Mouse (Mus musculus): ENCODE results near the gene Zfp385b. TPM values are rescaled to one million over a fixed set of nuclear protein-coding genes. Genes with fewer than 3 reads are reported as not detected.

Zfp385b gene
- polyA plus RNA-seq (2015; fragmentation: Nextera tagmentation; extraction: Ambion mirVana), result 4.8 and 6.8 TPM in 2 replicates

GRCm38 (mm10) chr2:77819539-77819938, at the start of gene Zfp385b:
Zfp385b (minus strand) TSS chr2:77819639.
- Histone ChIP-seq H3K4me2 (ENCODE audit: low read depth, low read length) (no peak within 1 kb of the TSS), H3K9ac (replicated peaks) (no peak within 1 kb of the TSS), H3K4me3 (ENCODE audit: low read depth, low read length) (no peak within 1 kb of the TSS), H3K4me1 (ENCODE audit: insufficient read depth) (no peaks in the 10 kb centered on the region), H3K9me3 (ENCODE audit: low read length) (no peaks in the 10 kb centered on the region), H3K27me3 (ENCODE audit: insufficient read depth, low read length) (peaks cover 39% of the 10 kb centered on the region), H3K27ac (ENCODE audit: low read depth) (no peak within 1 kb of the TSS), H3K36me3 (replicated peaks; ENCODE audit: insufficient read depth, low read length) (no peaks in the 10 kb centered on the region)
- ATAC-seq (no peak), DNase-seq (no peak)
- no peak for TF ChIP-seq EP300 (IDR thresholded peaks at IDR 0.05; ENCODE audit: low read depth)
- TF ChIP-seq CTCF (IDR thresholded peaks at IDR 0.05; ENCODE audit: low read depth), result no peak

GRCm38 (mm10) chr2:77863934-77864333, 44.5 kb upstream of the Zfp385b start:
- ATAC-seq (no peak), DNase-seq (no peak)
- H3K4me2 ChIP-seq (ENCODE audit: low read depth, low read length), result no peak overlapping the region
- WGBS (ENCODE audit: insufficient replicate concordance), result 72% methylated on average over 6 of the region's 6 CpGs
- H3K27me3 ChIP-seq (ENCODE audit: insufficient read depth, low read length), result no peaks in the 10 kb centered on the region
- no peaks in the 10 kb centered on the region for H3K9me3 ChIP-seq (ENCODE audit: low read length)
- H3K9ac ChIP-seq (replicated peaks), result no peak overlapping the region
- no peak overlapping the region for H3K4me3 ChIP-seq (ENCODE audit: low read depth, low read length)
- H3K27ac ChIP-seq (ENCODE audit: low read depth), result no peak overlapping the region
- no peaks in the 10 kb centered on the region for H3K4me1 ChIP-seq (ENCODE audit: insufficient read depth)
- TF ChIP-seq CTCF (IDR thresholded peaks at IDR 0.05; ENCODE audit: low read depth) (no peak), EP300 (IDR thresholded peaks at IDR 0.05; ENCODE audit: low read depth) (no peak)
- H3K36me3 ChIP-seq (replicated peaks; ENCODE audit: insufficient read depth, low read length), result no peaks in the 10 kb centered on the region

- no peak for TF ChIP-seq CTCF (IDR thresholded peaks at IDR 0.05; ENCODE audit: low read depth)
- no peak for TF ChIP-seq EP300 (IDR thresholded peaks at IDR 0.05; ENCODE audit: low read depth)
- H3K4me3 ChIP-seq (ENCODE audit: low read depth, low read length), result no peak overlapping the region
- ATAC-seq, result no peak
- H3K4me2 ChIP-seq (ENCODE audit: low read depth, low read length), result no peak overlapping the region
- no peaks in the 10 kb centered on the region for H3K36me3 ChIP-seq (replicated peaks; ENCODE audit: insufficient read depth, low read length)
- DNase-seq, result no peak
- no peaks in the 10 kb centered on the region for H3K4me1 ChIP-seq (ENCODE audit: insufficient read depth)
- H3K9ac ChIP-seq (replicated peaks), result no peak overlapping the region
- H3K27me3 ChIP-seq (ENCODE audit: insufficient read depth, low read length), result no peaks in the 10 kb centered on the region
- no peak overlapping the region for H3K27ac ChIP-seq (ENCODE audit: low read depth)
- 74% methylated on average over 15 of the region's 15 CpGs for WGBS (ENCODE audit: insufficient replicate concordance)
- no peaks in the 10 kb centered on the region for H3K9me3 ChIP-seq (ENCODE audit: low read length)
Observed at GRCm38 (mm10) chr2:77863522-77863921, 44.1 kb upstream of the Zfp385b start.

- Histone ChIP-seq H3K27ac (ENCODE audit: low read depth) (no peak overlapping the region), H3K9me3 (ENCODE audit: low read length) (no peaks in the 10 kb centered on the region), H3K4me1 (ENCODE audit: insufficient read depth) (no peaks in the 10 kb centered on the region), H3K4me2 (ENCODE audit: low read depth, low read length) (no peak overlapping the region), H3K4me3 (ENCODE audit: low read depth, low read length) (no peak overlapping the region), H3K36me3 (replicated peaks; ENCODE audit: insufficient read depth, low read length) (no peaks in the 10 kb centered on the region), H3K27me3 (ENCODE audit: insufficient read depth, low read length) (no peaks in the 10 kb centered on the region), H3K9ac (replicated peaks) (no peak overlapping the region)
- no peak for DNase-seq
- WGBS (ENCODE audit: insufficient replicate concordance), result 40% methylated on average over 6 of the region's 6 CpGs
- TF ChIP-seq CTCF (IDR thresholded peaks at IDR 0.05; ENCODE audit: low read depth) (no peak), EP300 (IDR thresholded peaks at IDR 0.05; ENCODE audit: low read depth) (no peak)
- no peak for ATAC-seq
Observed at GRCm38 (mm10) chr2:77841464-77841863, 22.0 kb upstream of the Zfp385b start.

- no peaks in the 10 kb centered on the region for H3K4me1 ChIP-seq (ENCODE audit: insufficient read depth)
- H3K9me3 ChIP-seq (ENCODE audit: low read length), result no peaks in the 10 kb centered on the region
- no peak overlapping the region for H3K4me2 ChIP-seq (ENCODE audit: low read depth, low read length)
- no peak for DNase-seq
- H3K36me3 ChIP-seq (replicated peaks; ENCODE audit: insufficient read depth, low read length), result no peaks in the 10 kb centered on the region
- TF ChIP-seq CTCF (IDR thresholded peaks at IDR 0.05; ENCODE audit: low read depth) (no peak), EP300 (IDR thresholded peaks at IDR 0.05; ENCODE audit: low read depth) (no peak)
- 78% methylated on average over 17 of the region's 17 CpGs for WGBS (ENCODE audit: insufficient replicate concordance)
- H3K27me3 ChIP-seq (ENCODE audit: insufficient read depth, low read length), result no peaks in the 10 kb centered on the region
- no peak overlapping the region for H3K9ac ChIP-seq (replicated peaks)
- H3K4me3 ChIP-seq (ENCODE audit: low read depth, low read length), result no peak overlapping the region
- ATAC-seq, result no peak
- no peak overlapping the region for H3K27ac ChIP-seq (ENCODE audit: low read depth)
Observed at GRCm38 (mm10) chr2:77839587-77839986, 20.1 kb upstream of the Zfp385b start.

GRCm38 (mm10) chr2:77838688-77839087, 19.2 kb upstream of the Zfp385b start:
- no peaks in the 10 kb centered on the region for H3K36me3 ChIP-seq (replicated peaks; ENCODE audit: insufficient read depth, low read length)
- no peak overlapping the region for H3K4me2 ChIP-seq (ENCODE audit: low read depth, low read length)
- ATAC-seq, result no peak
- WGBS (ENCODE audit: insufficient replicate concordance), result 61% methylated on average over 1 of the region's 1 CpGs
- TF ChIP-seq CTCF (IDR thresholded peaks at IDR 0.05; ENCODE audit: low read depth), result no peak
- no peak for TF ChIP-seq EP300 (IDR thresholded peaks at IDR 0.05; ENCODE audit: low read depth)
- no peak for DNase-seq
- no peak overlapping the region for H3K9ac ChIP-seq (replicated peaks)
- H3K27me3 ChIP-seq (ENCODE audit: insufficient read depth, low read length), result no peaks in the 10 kb centered on the region
- no peak overlapping the region for H3K27ac ChIP-seq (ENCODE audit: low read depth)
- no peak overlapping the region for H3K4me3 ChIP-seq (ENCODE audit: low read depth, low read length)
- H3K4me1 ChIP-seq (ENCODE audit: insufficient read depth), result no peaks in the 10 kb centered on the region
- no peaks in the 10 kb centered on the region for H3K9me3 ChIP-seq (ENCODE audit: low read length)

GRCm38 (mm10) chr2:77835781-77836180, 16.3 kb upstream of the Zfp385b start:
- Histone ChIP-seq H3K27ac (ENCODE audit: low read depth) (no peak overlapping the region), H3K9me3 (ENCODE audit: low read length) (no peaks in the 10 kb centered on the region), H3K4me2 (ENCODE audit: low read depth, low read length) (no peak overlapping the region), H3K4me3 (ENCODE audit: low read depth, low read length) (no peak overlapping the region), H3K4me1 (ENCODE audit: insufficient read depth) (no peaks in the 10 kb centered on the region), H3K27me3 (ENCODE audit: insufficient read depth, low read length) (no peaks in the 10 kb centered on the region), H3K36me3 (replicated peaks; ENCODE audit: insufficient read depth, low read length) (no peaks in the 10 kb centered on the region), H3K9ac (replicated peaks) (no peak overlapping the region)
- 50% methylated on average over 3 of the region's 3 CpGs for WGBS (ENCODE audit: insufficient replicate concordance)
- ATAC-seq (no peak), DNase-seq (no peak)
- TF ChIP-seq EP300 (IDR thresholded peaks at IDR 0.05; ENCODE audit: low read depth) (no peak), CTCF (IDR thresholded peaks at IDR 0.05; ENCODE audit: low read depth) (no peak)

Data from liver, postnatal 0 days (tissue).